Mouse (Mus musculus) right cerebral cortex, postnatal 25 days (tissue): ENCODE measurements at regions not wholly inside any gene's neighbourhood (a gene's known extent, or its start where the extent isn't known, plus 50 kb on each side); places are given as distances from the start of the nearest gene placed in this dataset.

Source experiments
- DNase-seq: peaks from one replicate; pipeline ENCODE4 v3.0.0; 2022

DNA sequence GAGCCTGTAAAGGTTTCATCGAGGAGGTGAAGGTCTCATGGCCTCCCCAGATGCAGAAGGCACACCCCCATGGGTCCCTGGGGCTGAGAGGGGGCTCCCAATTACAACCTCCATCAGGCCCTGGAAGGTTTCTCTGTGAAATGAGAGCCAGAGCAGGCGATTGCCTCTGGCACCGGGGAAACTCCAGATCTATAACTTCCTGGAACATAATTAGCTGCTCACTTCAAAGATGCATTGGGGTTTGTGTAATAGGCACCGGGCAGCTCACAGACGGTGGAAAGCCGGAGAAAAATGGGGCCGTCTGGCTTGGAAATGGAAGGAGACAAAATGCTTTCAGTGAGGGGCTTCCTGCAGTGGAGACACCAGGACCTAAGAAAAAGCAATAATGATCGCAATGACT, 151.2 kb upstream of the Mvb12b start:
- no peak for DNase-seq

DNA sequence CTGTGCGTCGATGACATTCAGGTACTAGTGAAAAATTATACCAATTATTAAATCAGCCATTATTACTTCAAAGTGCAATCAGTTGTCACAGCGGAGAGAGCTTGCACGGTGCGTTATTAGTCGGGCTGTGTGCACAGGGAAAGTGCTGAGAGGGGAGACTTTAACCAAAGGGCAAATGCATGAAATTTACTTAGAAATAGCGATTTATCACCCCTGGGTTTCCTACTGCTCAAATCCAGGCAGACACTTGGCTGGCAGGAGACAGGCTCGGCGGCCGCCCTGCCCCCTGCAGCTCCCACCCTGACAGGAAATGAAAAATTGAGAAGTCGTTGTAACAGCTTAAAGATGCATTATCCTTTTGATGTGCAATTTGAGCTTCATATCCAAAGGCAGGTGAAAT, 145.5 kb upstream of the Mvb12b start:
- DNase-seq: no peak

DNA sequence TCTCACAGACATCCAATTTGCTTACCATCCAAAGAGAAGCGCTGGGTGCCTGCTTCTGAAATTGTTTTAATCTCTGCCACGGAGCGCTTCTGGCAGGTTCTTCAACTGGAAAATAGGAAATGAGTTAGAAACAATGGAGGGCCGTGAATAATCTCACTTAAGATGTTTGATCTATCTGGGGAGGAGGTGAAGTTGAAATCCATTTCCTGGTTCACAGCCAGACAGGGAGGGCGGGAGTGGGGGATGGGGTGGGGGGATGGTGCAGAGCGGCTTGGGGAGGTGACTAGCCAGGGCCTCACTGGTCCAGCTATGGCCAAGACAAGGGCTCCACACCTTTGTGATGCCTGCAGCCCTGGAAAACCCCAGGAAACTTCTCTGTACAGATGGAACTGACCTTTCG, 143.7 kb upstream of the Mvb12b start:
- DNase-seq: no peak

DNA sequence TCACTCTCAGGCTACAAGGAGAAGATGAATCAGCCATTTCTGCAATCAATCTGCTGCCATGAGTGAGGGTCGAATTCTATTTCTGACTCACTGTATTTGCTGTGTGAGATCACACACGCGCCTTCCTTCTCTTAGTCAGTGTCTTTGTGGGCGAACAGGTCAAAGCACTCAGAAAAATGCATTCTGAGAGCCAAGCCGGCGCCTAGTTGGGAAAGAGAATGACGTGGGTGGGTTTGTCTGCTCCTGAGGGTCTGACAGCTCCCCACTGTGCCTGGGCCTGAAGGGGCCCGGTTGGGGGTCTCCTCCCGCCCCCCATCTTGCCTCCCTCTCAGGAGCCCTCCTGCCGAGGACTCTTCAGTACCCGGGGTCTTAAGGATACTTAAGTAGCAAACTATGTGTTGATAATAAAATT, 143.3 kb upstream of the Mvb12b start:
- no peak for DNase-seq

- DNase-seq: no peak
Observed at GRCm38 (mm10) chr2:34027445-34027844, 139.7 kb upstream of the Mvb12b start.

- no peak for DNase-seq
Observed at GRCm38 (mm10) chr2:34026566-34027360, 139.0 kb upstream of the Mvb12b start.

DNA sequence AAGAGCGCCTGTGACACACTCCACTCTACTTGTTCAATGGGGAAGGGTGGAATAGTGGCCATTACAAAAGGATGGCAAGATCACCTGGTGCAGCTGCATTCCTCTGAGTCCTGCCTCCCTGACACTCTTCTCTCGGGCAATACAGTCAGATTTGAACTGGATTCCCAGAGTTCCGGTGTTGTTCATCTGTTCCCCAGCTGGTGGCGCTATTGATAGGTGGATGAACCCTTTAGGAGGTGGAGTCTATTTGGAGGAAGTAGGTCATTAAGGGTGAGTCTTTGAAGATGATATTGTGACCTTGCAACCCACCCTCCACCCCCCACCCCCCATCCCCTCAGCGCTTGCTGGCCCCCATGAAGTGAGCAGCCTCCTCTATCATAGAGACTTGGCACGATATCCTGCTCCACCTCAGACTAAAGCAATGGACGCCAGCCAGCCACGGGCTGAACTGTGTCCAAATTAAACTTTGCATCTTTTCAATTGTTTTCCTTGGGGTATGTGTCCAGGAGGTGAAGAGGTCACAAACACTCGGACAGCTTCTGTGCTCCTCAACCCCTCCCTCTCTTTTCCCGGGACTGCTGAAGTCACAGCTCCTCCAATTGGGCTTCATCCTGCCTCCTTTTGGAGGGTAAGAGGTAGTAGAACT, 138.1 kb upstream of the Mvb12b start:
- no peak for DNase-seq

GRCm38 (mm10) chr2:34017142-34017453, 129.4 kb upstream of the Mvb12b start:
- no peak for DNase-seq

DNA sequence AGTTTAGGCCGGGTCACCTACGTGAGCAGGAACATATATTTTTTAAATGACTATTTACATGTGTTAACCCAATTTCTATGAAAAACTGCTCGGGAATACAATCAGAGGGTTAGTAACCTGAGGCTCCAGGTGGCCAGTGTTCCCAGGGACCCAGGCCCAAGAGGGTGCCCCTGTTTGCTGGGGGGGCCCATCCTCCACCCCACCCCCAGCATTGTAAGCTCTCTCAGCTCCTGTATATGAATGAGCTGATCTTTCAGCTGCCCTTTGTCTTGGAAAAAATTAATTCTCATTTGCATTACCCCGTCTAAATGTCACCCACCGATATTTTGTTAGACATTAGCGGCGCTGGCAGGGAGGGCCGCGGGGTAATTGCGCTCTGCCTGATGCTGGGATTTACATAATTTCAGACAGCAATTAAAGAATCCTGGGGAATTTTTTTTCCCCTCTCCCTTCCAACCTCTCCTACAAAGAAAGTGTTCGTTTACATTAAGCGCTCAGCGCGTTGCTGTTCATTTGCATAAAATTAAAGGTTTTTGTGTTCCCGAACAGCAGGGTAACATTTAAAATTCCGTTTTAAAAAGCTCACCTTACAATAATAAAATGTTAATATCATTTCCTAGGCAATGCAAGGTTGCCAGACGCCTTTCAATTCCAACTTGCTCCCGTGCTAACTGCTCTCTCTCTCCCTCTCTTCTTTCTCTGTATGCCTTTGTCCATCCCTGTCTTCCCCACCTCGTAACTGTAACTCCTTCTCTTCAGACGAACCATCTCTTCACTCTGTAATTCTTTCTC, 128.8 kb upstream of the Mvb12b start:
- DNase-seq: no peak

DNA sequence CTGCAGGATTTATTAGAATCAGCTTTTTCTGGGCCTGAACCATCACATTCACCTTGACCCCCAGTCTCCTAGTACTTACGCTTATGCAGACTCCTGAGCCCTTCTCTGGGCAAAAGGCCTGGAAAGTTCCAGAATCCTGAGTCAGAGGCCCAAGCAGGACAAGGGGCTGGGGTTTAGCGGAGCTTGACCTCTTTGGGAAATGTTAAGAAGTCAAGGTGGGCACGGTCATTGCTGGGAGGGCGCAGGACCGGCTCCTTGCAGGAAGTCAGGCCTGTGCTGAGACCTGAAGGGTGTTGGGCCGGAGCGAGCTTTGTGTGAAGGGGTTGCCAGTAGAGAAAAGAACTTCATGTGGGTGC, 127.9 kb upstream of the Mvb12b start:
- DNase-seq: no peak

DNA sequence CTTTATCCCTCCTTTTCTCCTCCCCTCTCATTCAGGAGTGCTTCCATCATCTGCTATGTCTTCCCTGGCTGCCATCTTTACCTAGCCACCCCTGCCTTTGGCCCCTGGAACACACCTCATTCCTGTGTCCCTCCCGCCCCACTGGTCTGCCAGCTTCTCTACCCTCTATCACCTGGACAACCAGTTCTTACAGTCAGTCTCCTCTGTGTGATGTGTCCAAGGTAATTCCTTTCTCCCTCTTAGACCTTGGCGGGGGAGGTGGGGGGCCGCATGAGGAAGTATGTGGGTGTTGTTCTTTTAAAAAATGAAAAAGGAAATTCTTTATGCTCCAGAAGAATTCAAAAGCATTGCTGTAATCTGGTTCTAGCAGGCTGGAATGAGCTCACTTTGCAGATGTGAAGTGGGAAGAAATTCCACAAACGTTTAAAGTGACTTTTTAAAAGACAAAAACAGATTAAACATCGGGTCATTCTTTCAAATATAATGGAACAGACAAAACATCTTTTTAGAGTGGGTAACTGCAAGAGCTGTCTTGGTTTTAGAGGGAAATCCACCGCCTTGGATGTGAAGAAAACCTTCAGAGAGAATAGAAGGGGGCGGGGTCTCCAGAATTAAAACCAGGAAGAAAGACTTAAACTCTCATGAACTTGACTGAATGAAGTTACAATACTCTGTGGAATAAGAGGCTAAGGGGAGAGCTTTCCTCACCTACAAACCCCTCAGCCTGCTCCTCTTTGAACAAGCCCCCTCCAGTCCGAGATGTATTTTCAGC, 127.3 kb upstream of the Mvb12b start:
- DNase-seq: no peak

DNA sequence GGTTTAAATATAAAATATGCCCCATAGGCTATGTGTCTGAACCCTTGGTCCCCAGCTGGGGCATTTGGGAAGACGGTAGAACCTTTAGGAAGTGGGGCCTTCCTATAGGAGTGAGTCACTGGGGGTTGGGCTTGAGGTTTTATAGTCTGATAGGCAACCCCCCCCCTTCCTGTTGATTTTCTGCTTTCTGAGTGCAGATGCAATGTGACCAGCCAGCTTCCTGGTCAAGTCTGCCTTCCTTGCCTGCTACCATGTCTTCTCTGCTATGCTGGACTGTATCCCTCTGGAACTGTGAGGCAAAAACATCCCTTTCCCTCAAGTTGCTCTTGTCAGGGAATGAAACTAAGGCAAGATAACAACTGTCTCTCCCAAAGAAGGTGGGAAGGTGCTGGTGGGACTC, 122.4 kb upstream of the Mvb12b start:
- no peak for DNase-seq

- no peak for DNase-seq
Observed at GRCm38 (mm10) chr2:34007916-34008315, 120.2 kb upstream of the Mvb12b start.

- DNase-seq: no peak
Observed at GRCm38 (mm10) chr2:33997106-33997505, 109.4 kb upstream of the Mvb12b start.

GRCm38 (mm10) chr2:33996331-33996730, 108.6 kb upstream of the Mvb12b start:
- no peak for DNase-seq

DNA sequence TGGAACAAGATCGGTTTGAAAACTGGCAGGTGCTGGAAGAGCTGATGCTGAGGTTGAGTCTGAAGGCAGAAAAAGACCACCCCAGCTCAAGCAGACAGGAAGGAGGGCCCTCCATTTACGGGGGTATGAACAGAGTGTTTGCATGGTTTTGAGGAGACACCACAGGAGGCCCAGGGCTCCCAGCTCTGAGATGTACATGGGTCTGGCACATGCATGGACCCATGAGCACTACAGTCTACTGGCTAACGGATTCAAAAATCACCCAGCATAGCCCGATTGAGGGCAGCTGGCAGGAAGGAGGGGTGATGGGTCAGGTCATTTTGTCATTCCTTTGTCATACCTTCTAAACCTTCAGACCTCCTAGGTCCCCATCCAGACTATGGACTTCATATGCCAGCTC, 103.6 kb upstream of the Mvb12b start:
- DNase-seq: no peak

DNA sequence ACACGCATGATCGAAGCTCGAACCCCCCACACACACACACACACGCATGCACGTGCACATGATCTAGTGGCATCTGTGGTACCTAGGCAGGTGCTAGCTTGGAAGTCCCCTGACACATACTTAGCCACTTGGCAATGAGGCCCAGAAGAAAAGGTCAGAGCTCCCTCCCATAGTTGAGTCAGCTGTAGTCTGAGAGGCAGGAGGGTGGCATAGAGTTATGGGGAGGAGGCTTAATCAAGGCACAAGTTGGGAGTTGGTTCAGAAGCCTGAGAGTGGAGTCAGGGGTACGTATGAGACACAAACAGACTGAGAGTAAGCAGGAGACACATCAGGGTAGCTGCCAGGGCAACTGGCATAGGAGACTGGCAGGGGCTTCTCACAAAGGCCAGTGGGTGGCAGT, 103.0 kb upstream of the Mvb12b start:
- no peak for DNase-seq

GRCm38 (mm10) chr2:33989555-33990370, 102.0 kb upstream of the Mvb12b start:
- no peak for DNase-seq

DNA sequence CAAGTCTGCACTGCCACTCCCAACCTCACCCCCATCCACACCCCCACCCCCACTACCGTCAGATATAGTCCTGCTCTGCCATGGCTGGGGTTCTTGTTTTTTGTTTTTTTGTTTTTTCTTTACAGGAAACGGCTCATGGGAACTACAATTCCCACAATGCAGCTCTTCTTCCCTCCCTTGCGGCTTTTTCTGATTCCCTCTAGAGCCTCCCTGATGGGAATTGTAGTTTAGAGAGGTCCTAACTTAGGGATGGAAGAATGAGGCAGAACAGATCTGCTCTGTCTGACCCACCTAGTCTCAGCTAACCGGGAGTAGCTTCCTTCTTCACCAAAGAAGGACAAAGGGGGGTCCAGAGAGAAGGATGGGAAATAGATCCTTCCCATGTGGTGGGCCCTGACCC, 98.7 kb upstream of the Mvb12b start:
- no peak for DNase-seq

DNA sequence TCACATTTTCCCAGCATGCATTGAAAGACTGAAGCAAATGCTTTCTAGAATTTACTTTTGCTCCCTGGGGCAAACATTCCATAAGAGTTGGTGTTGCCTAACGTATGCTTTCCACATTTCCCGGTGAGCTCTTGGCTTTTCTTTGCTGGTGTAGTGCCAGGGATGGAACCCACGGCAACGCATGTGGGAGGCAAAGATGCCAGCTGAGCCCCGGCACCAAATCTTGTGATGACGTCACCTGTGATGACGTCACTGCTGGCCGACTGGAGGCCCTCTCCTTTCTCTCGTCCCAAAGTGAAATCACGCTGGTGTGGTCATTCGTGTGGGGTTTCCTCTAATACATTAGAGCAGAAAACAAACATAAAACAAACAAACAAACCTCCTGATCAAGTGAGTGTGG, 97.6 kb upstream of the Mvb12b start:
- no peak for DNase-seq

- DNase-seq: no peak
Observed at GRCm38 (mm10) chr2:33983112-33983748, 95.5 kb upstream of the Mvb12b start.

- no peak for DNase-seq
Observed at GRCm38 (mm10) chr2:33981936-33982335, 94.2 kb upstream of the Mvb12b start.
